Mouse (Mus musculus) urinary bladder, postnatal 14 days (tissue): Measurements from ENCODE around the gene Chp1.
"Not testable (repeated sequence)": the region's sequence is repeated elsewhere in the genome, so short reads cannot be mapped to it uniquely, and the experiment has no call there.

Source experiments
- DNase-seq: peaks from one replicate; pipeline ENCODE4 v3.0.0; 2021; ENCODE audit warnings: low spot score

The Chp1 gene

GRCm38 (mm10) chr2:119566182-119566855 is 18.8 kb downstream of the Chp1 start:
- DNase-seq: no peak

GRCm38 (mm10) chr2:119572471-119572870 is 25.0 kb downstream of the Chp1 start:
- DNase-seq: no peak

DNA sequence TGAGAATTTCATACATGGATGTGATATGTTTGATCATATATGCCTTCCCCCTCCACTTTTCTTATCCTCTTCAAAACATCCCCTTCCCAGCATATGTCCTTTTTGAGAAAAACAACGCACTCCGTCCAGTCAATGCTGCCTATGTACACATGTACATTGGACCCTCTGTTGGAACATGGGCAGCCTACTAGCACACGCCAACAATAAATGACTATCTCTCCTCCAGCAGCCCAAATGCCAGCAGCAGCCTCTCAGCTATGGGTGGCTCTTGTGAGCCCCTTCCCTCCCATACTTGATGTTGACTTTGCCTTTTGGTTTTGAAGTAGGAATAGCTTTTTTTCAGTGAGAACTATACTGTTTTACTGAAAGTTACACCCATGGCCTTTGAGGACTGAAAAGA is 34.1 kb downstream of the Chp1 start:
- no peak for DNase-seq

- no peak for DNase-seq
Measured at GRCm38 (mm10) chr2:119583439-119583838, 35.9 kb downstream of the Chp1 start.

DNA sequence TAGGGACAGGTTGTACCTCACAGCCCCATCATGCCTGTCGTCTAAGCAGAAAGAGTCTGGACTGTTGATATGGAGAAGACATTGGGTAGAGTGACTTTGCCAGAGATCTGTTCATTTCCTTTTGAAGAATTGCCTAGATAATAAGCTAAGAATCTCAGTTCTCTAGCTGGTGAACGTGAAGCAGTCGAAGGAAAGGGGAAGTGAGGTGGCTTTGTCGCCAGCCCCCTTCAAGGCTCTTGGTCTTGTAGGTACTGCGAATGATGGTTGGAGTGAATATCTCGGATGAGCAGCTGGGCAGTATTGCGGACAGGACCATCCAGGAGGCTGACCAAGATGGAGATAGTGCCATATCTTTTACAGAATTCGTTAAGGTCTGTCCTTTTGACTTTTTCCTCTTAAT is 36.8 kb downstream of the Chp1 start:
- no peak for DNase-seq

DNA sequence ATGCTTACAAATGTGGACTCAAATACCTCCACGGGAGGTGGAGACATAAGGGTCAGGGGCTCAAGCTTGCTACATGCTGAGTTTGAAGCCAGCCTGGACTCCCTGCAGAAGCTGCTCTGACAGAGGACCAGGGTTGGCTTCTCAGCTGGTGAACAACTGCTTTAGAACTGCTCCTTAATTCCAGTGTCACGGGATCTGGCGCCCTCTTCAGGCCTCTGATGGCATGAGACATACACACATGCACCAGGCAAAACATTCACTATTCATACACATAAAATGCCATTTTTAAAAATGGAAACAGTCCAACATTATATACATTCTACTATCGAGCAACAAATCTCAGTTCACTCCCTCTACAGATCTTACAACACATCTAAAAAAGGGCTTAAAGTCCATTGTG is 39.9 kb downstream of the Chp1 start:
- DNase-seq: peak; percentile 67

- no peak for DNase-seq
Measured at GRCm38 (mm10) chr2:119591247-119591646, 43.8 kb downstream of the Chp1 start.

- DNase-seq: no peak
Measured at GRCm38 (mm10) chr2:119593765-119594112, 46.2 kb downstream of the Chp1 start.

GRCm38 (mm10) chr2:119594113-119594981 is 46.9 kb downstream of the Chp1 start:
- peak; percentile 99 for DNase-seq

DNA sequence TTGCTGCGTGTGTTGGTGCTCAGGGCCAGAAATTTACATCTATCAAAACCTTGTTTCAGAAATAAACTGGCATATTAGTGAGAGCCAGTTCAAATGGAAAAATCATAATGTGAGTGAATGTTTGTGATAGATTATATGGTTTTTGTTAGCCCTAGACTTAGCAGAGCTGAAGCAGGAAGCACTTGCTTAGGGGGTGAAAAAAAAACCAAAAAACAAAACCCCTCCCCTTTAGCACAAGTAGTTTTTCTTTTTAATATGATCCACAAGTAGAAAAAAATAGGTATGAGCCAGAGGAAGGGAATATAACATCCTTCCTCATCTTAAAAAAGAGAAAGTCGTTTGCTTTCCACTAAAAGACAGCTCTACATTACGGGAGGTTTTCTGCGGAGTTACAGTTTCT is 47.8 kb downstream of the Chp1 start:
- DNase-seq: no peak

GRCm38 (mm10) chr2:119596781-119597330 is 49.4 kb downstream of the Chp1 start:
- DNase-seq: no peak

DNA sequence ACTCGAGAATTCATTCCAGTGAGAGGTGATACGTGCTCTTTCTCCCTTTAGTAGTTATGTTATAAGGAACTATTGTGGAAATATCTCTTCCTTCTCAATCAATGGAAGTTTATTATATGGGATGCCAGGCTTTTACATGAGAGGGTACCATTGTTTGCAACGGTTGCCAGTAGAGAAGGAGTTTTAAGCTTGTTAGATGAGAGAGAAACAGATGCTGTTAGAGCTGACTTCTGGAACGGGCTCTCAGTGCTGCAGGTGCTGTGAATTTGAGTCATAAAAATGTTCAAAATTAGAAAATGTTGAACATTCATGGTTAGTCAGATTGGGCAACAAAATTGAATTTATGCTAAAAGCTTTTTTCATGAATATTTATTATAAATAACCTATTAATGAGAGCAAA is 53.5 kb downstream of the Chp1 start:
- DNase-seq: no peak

DNA sequence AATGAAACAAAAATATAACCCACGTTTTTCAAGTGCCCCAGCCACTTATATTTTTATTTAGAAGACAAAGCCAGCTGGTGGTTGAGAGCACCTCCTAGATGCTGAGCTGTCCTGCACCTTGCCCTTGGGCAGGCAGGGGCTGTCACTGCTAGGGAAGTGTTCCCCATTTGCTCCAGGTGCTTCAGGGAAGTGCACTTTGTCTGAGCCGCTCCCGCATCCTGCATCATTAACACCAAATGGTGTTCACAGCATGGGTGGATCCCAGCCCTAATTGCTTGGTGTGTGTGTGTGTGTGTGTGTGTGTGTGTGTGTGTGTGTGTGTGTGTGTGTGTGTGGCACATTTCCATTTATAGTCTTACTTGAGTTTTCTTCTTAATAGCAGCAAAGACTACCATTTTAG is 54.1 kb downstream of the Chp1 start:
- DNase-seq: not testable (repeated sequence)

DNA sequence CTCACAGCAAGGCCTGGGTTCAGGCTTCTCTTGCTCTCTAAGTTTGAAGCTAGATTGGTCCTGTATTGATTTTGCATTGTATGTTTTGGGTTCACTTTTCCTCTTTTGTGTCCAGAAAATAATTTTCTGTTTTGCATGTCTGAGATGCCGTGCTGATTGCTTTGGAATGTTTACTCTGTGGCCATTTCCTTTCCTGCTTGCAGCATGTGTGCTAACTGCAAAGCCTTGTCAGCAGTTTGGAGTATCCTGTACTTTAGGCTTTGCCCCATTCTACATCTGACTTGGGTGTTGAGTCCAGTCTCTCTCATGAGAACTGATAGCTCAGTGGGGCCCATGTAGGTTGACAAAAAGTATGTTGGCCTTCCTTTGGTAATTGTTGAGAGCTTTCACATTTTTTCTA is 55.0 kb downstream of the Chp1 start:
- peak; percentile 20 for DNase-seq

DNA sequence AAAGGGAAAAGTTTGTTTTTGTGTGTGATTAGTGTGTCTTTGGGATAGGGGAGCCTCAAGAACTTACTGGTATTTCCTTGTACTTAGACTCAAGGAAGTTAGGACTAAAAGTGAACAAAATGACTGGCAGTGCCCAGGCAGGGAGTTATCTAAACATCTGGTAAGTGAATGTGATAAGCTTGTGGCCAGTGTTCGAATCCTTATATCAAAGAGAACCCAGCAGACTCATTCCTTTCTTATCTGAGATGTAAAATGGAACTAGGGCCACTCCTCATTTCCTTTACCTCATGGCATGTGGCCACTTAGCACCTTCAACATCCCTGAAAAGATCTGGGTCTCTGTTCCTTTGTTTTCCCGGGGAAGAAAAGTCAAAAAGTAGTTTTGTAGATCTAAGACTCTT is 56.4 kb downstream of the Chp1 start:
- DNase-seq: no peak

- DNase-seq: no peak
Measured at GRCm38 (mm10) chr2:119605361-119605973, 58.0 kb downstream of the Chp1 start.

GRCm38 (mm10) chr2:119607023-119607422 is 59.5 kb downstream of the Chp1 start:
- no peak for DNase-seq

- DNase-seq: peak; percentile 4
Measured at GRCm38 (mm10) chr2:119617841-119618198, 70.3 kb downstream of the Chp1 start.

GRCm38 (mm10) chr2:119618199-119618982 is 70.9 kb downstream of the Chp1 start, which contains the start of the genes Nusap1 and Oip5:
Nusap1 (plus strand) TSS chr2:119618298.
Oip5 (minus strand) TSS chr2:119618469.
- peak; percentile 95 for DNase-seq

DNA sequence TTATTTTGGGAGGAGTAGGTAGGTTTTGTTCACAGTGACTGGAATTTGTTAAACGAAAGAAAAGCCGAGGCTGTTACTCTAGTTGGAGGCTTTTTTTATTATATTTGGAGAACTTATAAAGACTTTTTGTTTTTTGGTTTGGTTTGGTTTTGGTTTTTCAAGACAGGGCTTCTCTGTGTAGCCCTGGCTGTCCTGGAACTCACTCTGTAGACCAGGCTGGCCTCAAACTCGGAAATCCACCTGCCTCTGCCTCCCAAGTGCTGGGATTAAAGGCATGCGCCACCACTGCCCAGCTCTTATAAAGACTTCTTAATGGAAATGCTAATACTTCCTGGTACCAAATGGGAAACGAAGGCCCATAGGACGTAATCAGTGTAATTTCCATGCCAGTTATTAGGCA is 71.5 kb downstream of the Chp1 start:
- not testable (repeated sequence) for DNase-seq

GRCm38 (mm10) chr2:119621302-119621701 is 73.8 kb downstream of the Chp1 start:
- DNase-seq: no peak
